Mouse (Mus musculus) testis, postnatal 10 days (tissue): ENCODE results near the gene Pax7.
A peak's percentile ranks its signal among the peaks of the same experiment; 100 is the strongest.

Experiments used
- DNase-seq: peaks from one replicate; pipeline ENCODE4 v3.0.0; 2021; ENCODE audit warnings: low spot score

Pax7 gene

GRCm38 (mm10) chr4:139833036-139833634 lies at the start of gene Pax7:
TSS of gene Pax7 (minus strand) at chr4:139833528.
- no peak for DNase-seq

GRCm38 (mm10) chr4:139881796-139882195 lies 48.5 kb upstream of the Pax7 start:
- DNase-seq, result no peak

GRCm38 (mm10) chr4:139879324-139879723 lies 46.0 kb upstream of the Pax7 start:
- DNase-seq, result no peak

GRCm38 (mm10) chr4:139878443-139878842 lies 45.1 kb upstream of the Pax7 start:
- no peak for DNase-seq

GRCm38 (mm10) chr4:139877269-139877668 lies 43.9 kb upstream of the Pax7 start:
- DNase-seq, result peak; percentile 88

- DNase-seq, result peak; percentile 81
Observed at GRCm38 (mm10) chr4:139872595-139872994, 39.3 kb upstream of the Pax7 start.

GRCm38 (mm10) chr4:139871699-139872098 lies 38.4 kb upstream of the Pax7 start:
- peak; percentile 59 for DNase-seq

- no peak for DNase-seq
Observed at GRCm38 (mm10) chr4:139863218-139863617, 29.9 kb upstream of the Pax7 start.

GRCm38 (mm10) chr4:139858635-139859176 lies 25.4 kb upstream of the Pax7 start:
- peak; percentile 95 for DNase-seq

- DNase-seq, result no peak
Observed at GRCm38 (mm10) chr4:139852219-139853035, 19.1 kb upstream of the Pax7 start.

- no peak for DNase-seq
Observed at GRCm38 (mm10) chr4:139851387-139851786, 18.1 kb upstream of the Pax7 start.

GRCm38 (mm10) chr4:139850547-139851170 lies 17.3 kb upstream of the Pax7 start:
- no peak for DNase-seq

GRCm38 (mm10) chr4:139843456-139843855 lies 10.1 kb upstream of the Pax7 start:
- DNase-seq, result no peak

- no peak for DNase-seq
Observed at GRCm38 (mm10) chr4:139842919-139843318, 9.6 kb upstream of the Pax7 start.

GRCm38 (mm10) chr4:139840939-139841500 lies 7.7 kb upstream of the Pax7 start:
- no peak for DNase-seq

GRCm38 (mm10) chr4:139840442-139840841 lies 7.1 kb upstream of the Pax7 start:
- DNase-seq, result no peak

- DNase-seq, result no peak
Observed at GRCm38 (mm10) chr4:139836681-139837080, 3.4 kb upstream of the Pax7 start.

GRCm38 (mm10) chr4:139836196-139836595 lies 2.9 kb upstream of the Pax7 start:
- no peak for DNase-seq

GRCm38 (mm10) chr4:139833817-139834401 lies 581 bp upstream of the Pax7 start:
- no peak for DNase-seq

- DNase-seq, result no peak
Observed at GRCm38 (mm10) chr4:139832281-139833035, 870 bp downstream of the Pax7 start.

GRCm38 (mm10) chr4:139831501-139832230 lies 1.7 kb downstream of the Pax7 start:
- no peak for DNase-seq
